Mouse (Mus musculus) hindbrain, embryonic 12.5 days (tissue): ENCODE data around the gene Zyg11a. TPM values are rescaled to one million over a fixed set of nuclear protein-coding genes. Genes with fewer than 3 reads are reported as not detected.
"Not testable (repeated sequence)": the region's sequence is repeated elsewhere in the genome, so short reads cannot be mapped to it uniquely, and the experiment has no call there.

ENCODE experiments used
- ATAC-seq: fragments of 200-750 bp; cut with Nextera tagmentation; 2 replicates; pipeline ENCODE4 v1.8.0; 2017; ENCODE audit warnings: moderate TSS enrichment; ENCODE audit not compliant: low FRiP score
- H3K27ac ChIP-seq: fragments of 300-500 bp; sonication (generic); 2 replicates; pipeline ENCODE4 v1.5.1; 2016; ENCODE audit warnings: mild to moderate bottlenecking
- H3K27me3 ChIP-seq: fragments of 300-500 bp; sonication (generic); 2 replicates; pipeline ENCODE4 v1.6.1; 2016; ENCODE audit warnings: mild to moderate bottlenecking
- H3K36me3 ChIP-seq: fragments of 300-500 bp; sonication (generic); 2 replicates; pipeline ENCODE4 v1.6.1; 2016; ENCODE audit warnings: mild to moderate bottlenecking
- H3K4me1 ChIP-seq: fragments of 300-500 bp; sonication (generic); 2 replicates; pipeline ENCODE4 v1.6.1; 2016
- H3K4me2 ChIP-seq: fragments of 300-500 bp; sonication (generic); replicated peaks from 2 replicates; pipeline ENCODE4 v1.6.1; 2016; ENCODE audit warnings: mild to moderate bottlenecking
- H3K4me3 ChIP-seq: fragments of 300-500 bp; sonication (generic); 2 replicates; pipeline ENCODE4 v1.5.1; 2016; ENCODE audit warnings: mild to moderate bottlenecking
- H3K9ac ChIP-seq: fragments of 300-500 bp; sonication (generic); 2 replicates; pipeline ENCODE4 v1.6.1; 2016; ENCODE audit warnings: mild to moderate bottlenecking, moderate library complexity
- H3K9me3 ChIP-seq: fragments of 300-500 bp; sonication (generic); replicated peaks from 2 replicates; pipeline ENCODE4 v1.6.1; 2016; ENCODE audit warnings: mild to moderate bottlenecking
- WGBS: fragments of 180-500 bp; shearing (Covaris S2); methylation state at CpG from one replicate; pipeline ENCODE4 v1.1.7; 2016; 5-methylcytosine and 5-hydroxymethylcytosine counted together
- polyA plus RNA-seq: library from polyadenylated mRNA; unstranded; fragments of >200 nt; fragmentation: Nextera tagmentation; extraction: Ambion mirVana; gene quantifications from 2 replicates; pipeline ENCODE4 v1.2.1, GENCODE M21; 2016

Zyg11a gene
- polyA plus RNA-seq, 1 experiment from 2014 or later, result not detected

- H3K9me3 ChIP-seq, H3K9ac ChIP-seq, H3K4me3 ChIP-seq, ATAC-seq, H3K4me1 ChIP-seq, H3K36me3 ChIP-seq, H3K27me3 ChIP-seq, H3K27ac ChIP-seq, H3K4me2 ChIP-seq: not testable (repeated sequence)
- 95% methylated on average over 2 of the region's 2 CpGs for WGBS
These were observed 74.7 kb downstream of the Zyg11a start for GRCm38 (mm10) chr4:108143178-108143577.

GRCm38 (mm10) chr4:108136938-108137337 lies 80.9 kb downstream of the Zyg11a start:
- H3K27ac ChIP-seq, result no peak overlapping the region
- H3K27me3 ChIP-seq, result no peaks in the 10 kb centered on the region
- 92% methylated on average over 5 of the region's 5 CpGs for WGBS
- no peaks in the 10 kb centered on the region for H3K9me3 ChIP-seq
- H3K36me3 ChIP-seq, result no peaks in the 10 kb centered on the region
- H3K9ac ChIP-seq, result no peak overlapping the region
- no peak overlapping the region for H3K4me3 ChIP-seq
- H3K4me2 ChIP-seq, result no peak overlapping the region
- no peaks in the 10 kb centered on the region for H3K4me1 ChIP-seq
- no peak for ATAC-seq

Other genes starting within 250 kb of the Zyg11a start
- 0.08 TPM in 1 of 2 replicates, not detected in the other for gene Slc1a7, start 249.7 kb downstream of the Zyg11a start, polyA plus RNA-seq
- 0.48 and 0.98 TPM in 2 replicates for gene Podn, start 121.6 kb downstream of the Zyg11a start, polyA plus RNA-seq
- gene Scp2, start 73.0 kb downstream of the Zyg11a start, polyA plus RNA-seq, result 190 and 202 TPM in 2 replicates
- gene Echdc2, start 52.6 kb downstream of the Zyg11a start, polyA plus RNA-seq, result 17.0 and 18.8 TPM in 2 replicates
- 31.9 and 32.2 TPM in 2 replicates for gene Zyg11b, start 83.0 kb upstream of the Zyg11a start, polyA plus RNA-seq
- gene Coa7, start 110.1 kb upstream of the Zyg11a start, polyA plus RNA-seq, result 46.6 and 56.9 TPM in 2 replicates
- 3.5 and 5.2 TPM in 2 replicates for gene Shisal2a, start 165.3 kb upstream of the Zyg11a start, polyA plus RNA-seq
- gene Gpx7, start 188.9 kb upstream of the Zyg11a start, polyA plus RNA-seq, result 58.2 and 59.8 TPM in 2 replicates
- 105 and 118 TPM in 2 replicates for gene Tut4, start 241.4 kb upstream of the Zyg11a start, polyA plus RNA-seq